Mouse (Mus musculus): Measurements from ENCODE around the gene Pfkp. TPM values are rescaled to one million over a fixed set of nuclear protein-coding genes. Genes with fewer than 3 reads are reported as not detected.
A peak's percentile ranks its signal among the peaks of the same experiment; 100 is the strongest.

Pfkp gene
- total RNA-seq (2015; ENCODE audit: low replicate concordance): 6.7 and 25.1 TPM in 2 replicates
- total RNA-seq (2017; ENCODE audit: low replicate concordance): 13.7 and 21.3 TPM in 2 replicates

- peak; percentile 93 for ATAC-seq (replicated peaks; ENCODE audit: low FRiP score, poor library complexity, severe bottlenecking)
These were observed at the start of gene Pfkp for GRCm38 (mm10) chr13:6648669-6649233. TSS of gene Pfkp (minus strand) at chr13:6648777.

GRCm38 (mm10) chr13:6690607-6691006, 42.0 kb upstream of the Pfkp start:
- no peak for ATAC-seq (replicated peaks; ENCODE audit: low FRiP score, poor library complexity, severe bottlenecking)

GRCm38 (mm10) chr13:6689962-6690361, 41.4 kb upstream of the Pfkp start:
- no peak; the same call in 1 of the 2 replicates for ATAC-seq (replicated peaks; ENCODE audit: low FRiP score, poor library complexity, severe bottlenecking)

GRCm38 (mm10) chr13:6688790-6689433, 40.3 kb upstream of the Pfkp start:
- no peak for ATAC-seq (replicated peaks; ENCODE audit: low FRiP score, poor library complexity, severe bottlenecking)

- no peak for ATAC-seq (replicated peaks; ENCODE audit: low FRiP score, poor library complexity, severe bottlenecking)
These were observed 18.3 kb upstream of the Pfkp start for GRCm38 (mm10) chr13:6666887-6667286.

GRCm38 (mm10) chr13:6665506-6665905, 16.9 kb upstream of the Pfkp start:
- no peak for ATAC-seq (replicated peaks; ENCODE audit: low FRiP score, poor library complexity, severe bottlenecking)

- no peak for ATAC-seq (replicated peaks; ENCODE audit: low FRiP score, poor library complexity, severe bottlenecking)
These were observed 15.6 kb upstream of the Pfkp start for GRCm38 (mm10) chr13:6664216-6664615.

GRCm38 (mm10) chr13:6659314-6659713, 10.7 kb upstream of the Pfkp start:
- ATAC-seq (replicated peaks; ENCODE audit: low FRiP score, poor library complexity, severe bottlenecking): no peak

- ATAC-seq (replicated peaks; ENCODE audit: low FRiP score, poor library complexity, severe bottlenecking): no peak
These were observed 8.7 kb upstream of the Pfkp start for GRCm38 (mm10) chr13:6657300-6657699.

- ATAC-seq (replicated peaks; ENCODE audit: low FRiP score, poor library complexity, severe bottlenecking): no peak
These were observed 965 bp upstream of the Pfkp start for GRCm38 (mm10) chr13:6649542-6649941.

- no peak for ATAC-seq (replicated peaks; ENCODE audit: low FRiP score, poor library complexity, severe bottlenecking)
These were observed 447 bp downstream of the Pfkp start for GRCm38 (mm10) chr13:6647992-6648668.

- no peak for ATAC-seq (replicated peaks; ENCODE audit: low FRiP score, poor library complexity, severe bottlenecking)
These were observed 1.2 kb downstream of the Pfkp start for GRCm38 (mm10) chr13:6647067-6647991.

GRCm38 (mm10) chr13:6646674-6647066, 1.9 kb downstream of the Pfkp start:
- ATAC-seq (replicated peaks; ENCODE audit: low FRiP score, poor library complexity, severe bottlenecking): no peak

GRCm38 (mm10) chr13:6646266-6646665, 2.3 kb downstream of the Pfkp start:
- ATAC-seq (replicated peaks; ENCODE audit: low FRiP score, poor library complexity, severe bottlenecking): no peak

- no peak for ATAC-seq (replicated peaks; ENCODE audit: low FRiP score, poor library complexity, severe bottlenecking)
These were observed 4.6 kb downstream of the Pfkp start for GRCm38 (mm10) chr13:6643968-6644367.

- ATAC-seq (replicated peaks; ENCODE audit: low FRiP score, poor library complexity, severe bottlenecking): no peak
These were observed 5.6 kb downstream of the Pfkp start for GRCm38 (mm10) chr13:6643026-6643425.

- no peak for ATAC-seq (replicated peaks; ENCODE audit: low FRiP score, poor library complexity, severe bottlenecking)
These were observed 6.1 kb downstream of the Pfkp start for GRCm38 (mm10) chr13:6642453-6642852.

GRCm38 (mm10) chr13:6641497-6641896, 7.1 kb downstream of the Pfkp start:
- no peak for ATAC-seq (replicated peaks; ENCODE audit: low FRiP score, poor library complexity, severe bottlenecking)

GRCm38 (mm10) chr13:6639507-6640030, 9.0 kb downstream of the Pfkp start:
- ATAC-seq (replicated peaks; ENCODE audit: low FRiP score, poor library complexity, severe bottlenecking): no peak

GRCm38 (mm10) chr13:6638976-6639375, 9.6 kb downstream of the Pfkp start:
- no peak for ATAC-seq (replicated peaks; ENCODE audit: low FRiP score, poor library complexity, severe bottlenecking)
